Mouse (Mus musculus) neural tube, embryonic 11.5 days (tissue): Measurements from ENCODE around the gene Gng13. TPM values are rescaled to one million over a fixed set of nuclear protein-coding genes. Genes with fewer than 3 reads are reported as not detected.

Source experiments
- ATAC-seq: fragments of 200-750 bp; cut with Nextera tagmentation; 2 replicates; pipeline ENCODE4 v1.8.0; 2017; ENCODE audit warnings: moderate number of reproducible peaks, mild to moderate bottlenecking, moderate TSS enrichment, moderate library complexity; ENCODE audit not compliant: insufficient read depth, low FRiP score, low TSS enrichment
- DNase-seq: peaks from one replicate; pipeline ENCODE4 v3.0.0-alpha.2; 2015; ENCODE audit warnings: low spot score
- H3K27ac ChIP-seq: fragments of 300-500 bp; sonication (generic); 2 replicates; pipeline ENCODE4 v1.5.1; 2014; ENCODE audit warnings: low read depth, mild to moderate bottlenecking, low read length
- H3K27me3 ChIP-seq: fragments of 300-500 bp; sonication (generic); 2 replicates; pipeline ENCODE4 v1.6.1; 2014; ENCODE audit warnings: mild to moderate bottlenecking, low read length, mixed read lengths; ENCODE audit not compliant: control insufficient read depth, insufficient read depth
- H3K36me3 ChIP-seq: fragments of 300-500 bp; sonication (generic); 2 replicates; pipeline ENCODE4 v1.6.1; 2014; ENCODE audit warnings: mild to moderate bottlenecking, low read length, moderate library complexity, mixed read lengths; ENCODE audit not compliant: control insufficient read depth, insufficient read depth
- H3K4me1 ChIP-seq: fragments of 300-500 bp; sonication (generic); 2 replicates; pipeline ENCODE4 v1.6.1; 2014; ENCODE audit warnings: low read length, mixed read lengths; ENCODE audit not compliant: control insufficient read depth, insufficient read depth
- H3K4me2 ChIP-seq: fragments of 300-500 bp; sonication (generic); 2 replicates; pipeline ENCODE4 v1.6.1; 2014; ENCODE audit warnings: low read depth, mild to moderate bottlenecking, moderate library complexity
- H3K4me3 ChIP-seq: fragments of 300-500 bp; sonication (generic); 2 replicates; pipeline ENCODE4 v1.5.1; 2014; ENCODE audit warnings: low read depth, low read length
- H3K9ac ChIP-seq: fragments of 300-500 bp; sonication (generic); 2 replicates; pipeline ENCODE4 v1.6.1; 2014; ENCODE audit warnings: mild to moderate bottlenecking, low read length
- H3K9me3 ChIP-seq: fragments of 300-500 bp; sonication (generic); 2 replicates; pipeline ENCODE4 v1.6.1; 2016; ENCODE audit warnings: low read length; ENCODE audit not compliant: control insufficient read depth
- WGBS: fragments of 180-500 bp; shearing (Covaris S2); extraction: QIAGEN DNeasy Blood & Tissue Kit; methylation state at CpG from one replicate; pipeline ENCODE4 v1.1.7; 2014; 5-methylcytosine and 5-hydroxymethylcytosine counted together
- polyA plus RNA-seq: library from polyadenylated mRNA; unstranded; fragments of >200 nt; fragmentation: Nextera tagmentation; extraction: Ambion mirVana; gene quantifications from 2 replicates; pipeline ENCODE4 v1.2.1, GENCODE M21; 2014

Gng13 gene
- polyA plus RNA-seq, 1 experiment from 2014 or later: 2.8 TPM

DNA sequence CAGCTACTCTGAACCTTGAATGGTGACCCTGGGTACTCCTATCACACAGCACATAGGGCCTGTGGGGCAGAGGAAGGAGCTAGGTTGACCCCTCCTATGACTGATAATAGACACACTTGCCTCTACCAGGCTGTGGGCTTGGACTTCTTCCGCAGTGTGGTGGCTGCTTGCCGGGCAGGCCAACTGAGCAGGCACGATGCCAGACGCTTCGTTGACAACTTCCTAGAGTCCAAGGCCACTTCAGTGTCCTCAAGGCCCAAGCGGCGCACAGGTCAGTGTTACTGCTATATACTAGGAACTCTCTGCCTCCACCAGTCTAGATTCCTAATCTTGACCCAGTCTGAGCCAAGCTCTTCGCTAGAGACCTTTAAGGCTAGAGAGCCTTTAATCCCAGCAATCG is 26.9 kb downstream of the Gng13 start:
- WGBS: 96% methylated on average over 9 of the region's 9 CpGs

DNA sequence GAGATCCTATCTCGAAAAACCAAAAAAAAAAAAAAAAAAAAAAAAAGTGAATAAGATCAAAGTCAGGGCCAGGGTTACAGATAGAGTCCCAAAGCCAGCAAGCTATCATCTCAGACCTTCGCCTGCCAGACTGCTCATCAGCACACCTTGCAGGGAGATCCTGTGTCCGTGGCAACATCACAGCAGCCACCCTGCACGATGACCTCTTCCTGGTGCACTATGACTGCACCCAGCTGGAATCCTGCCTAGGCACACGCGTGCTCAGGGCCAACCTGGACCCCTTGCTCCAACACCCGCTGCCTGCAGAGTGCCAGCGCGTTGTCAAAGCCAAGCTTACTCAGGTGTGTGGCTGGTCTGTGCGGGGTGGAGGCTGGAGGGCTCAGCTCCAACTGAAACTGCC is 27.3 kb downstream of the Gng13 start:
- DNase-seq: no peak
- Histone ChIP-seq H3K36me3 (no peaks in the 10 kb centered on the region), H3K27ac (no peak overlapping the region), H3K9ac (no peak overlapping the region), H3K4me1 (no peaks in the 10 kb centered on the region), H3K27me3 (no peaks in the 10 kb centered on the region), H3K4me3 (no peak overlapping the region), H3K9me3 (no peaks in the 10 kb centered on the region), H3K4me2 (no peak overlapping the region)
- ATAC-seq: no peak
- 82% methylated on average over 10 of the region's 10 CpGs for WGBS

More for the DNA sequence above, 26.9 kb downstream of the Gng13 start:
- Histone ChIP-seq H3K4me3 (no peak overlapping the region), H3K27ac (no peak overlapping the region), H3K9me3 (no peaks in the 10 kb centered on the region), H3K4me2 (no peak overlapping the region), H3K4me1 (no peaks in the 10 kb centered on the region), H3K27me3 (no peaks in the 10 kb centered on the region), H3K9ac (no peak overlapping the region), H3K36me3 (no peaks in the 10 kb centered on the region)
- ATAC-seq: no peak
- DNase-seq: no peak

DNA sequence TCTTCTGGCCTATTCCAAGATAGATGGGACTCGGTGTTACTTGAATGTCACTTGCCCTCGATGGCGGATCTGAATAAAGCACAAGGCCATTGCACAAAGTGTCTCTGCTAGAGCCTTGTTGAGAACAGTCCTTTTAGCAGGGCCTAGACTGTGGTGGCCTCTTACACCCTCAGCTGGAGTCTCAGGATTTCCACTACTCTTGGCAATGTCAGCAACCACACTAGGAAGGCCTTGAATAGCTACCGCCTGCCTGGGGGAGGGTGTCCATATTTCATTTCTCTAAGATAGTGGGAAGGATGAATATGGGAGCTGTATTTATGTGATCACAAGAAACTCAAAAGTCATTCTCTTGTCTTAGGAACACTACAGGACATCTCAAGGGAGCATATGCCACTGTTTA is 31.3 kb downstream of the Gng13 start:
- no peak for ATAC-seq
- 90% methylated on average over 4 of the region's 4 CpGs for WGBS
- no peak overlapping the region for H3K4me3 ChIP-seq
- H3K27ac ChIP-seq: no peak overlapping the region
- H3K4me1 ChIP-seq: no peaks in the 10 kb centered on the region
- no peak overlapping the region for H3K4me2 ChIP-seq
- H3K9ac ChIP-seq: no peak overlapping the region
- no peak for DNase-seq
- H3K27me3 ChIP-seq: no peaks in the 10 kb centered on the region
- no peaks in the 10 kb centered on the region for H3K9me3 ChIP-seq
- no peaks in the 10 kb centered on the region for H3K36me3 ChIP-seq

DNA sequence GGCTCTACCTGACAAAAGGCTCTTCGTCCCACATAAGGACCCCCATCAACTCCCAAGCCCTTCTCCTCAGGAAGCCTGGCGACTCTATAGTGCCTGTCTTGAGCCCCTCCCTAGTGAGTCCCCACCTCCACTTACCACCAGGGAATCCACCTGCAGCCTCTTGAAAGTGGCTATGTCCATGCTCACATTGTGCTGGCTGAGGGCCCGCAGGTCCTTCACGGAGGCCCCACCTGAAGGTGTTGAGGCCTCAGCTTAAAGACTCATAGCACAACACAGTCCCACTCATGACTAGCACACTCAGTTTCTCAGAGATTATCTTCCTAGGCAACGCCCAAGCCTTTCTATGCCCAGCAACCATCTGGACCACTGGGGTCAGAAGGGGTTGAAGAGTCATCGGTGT is 32.3 kb downstream of the Gng13 start:
- Histone ChIP-seq H3K4me1 (no peaks in the 10 kb centered on the region), H3K27ac (no peak overlapping the region), H3K4me3 (no peak overlapping the region), H3K27me3 (no peaks in the 10 kb centered on the region), H3K36me3 (no peaks in the 10 kb centered on the region), H3K4me2 (no peak overlapping the region), H3K9me3 (no peaks in the 10 kb centered on the region), H3K9ac (no peak overlapping the region)
- no peak for ATAC-seq
- DNase-seq: no peak
- WGBS: 85% methylated on average over 6 of the region's 6 CpGs

DNA sequence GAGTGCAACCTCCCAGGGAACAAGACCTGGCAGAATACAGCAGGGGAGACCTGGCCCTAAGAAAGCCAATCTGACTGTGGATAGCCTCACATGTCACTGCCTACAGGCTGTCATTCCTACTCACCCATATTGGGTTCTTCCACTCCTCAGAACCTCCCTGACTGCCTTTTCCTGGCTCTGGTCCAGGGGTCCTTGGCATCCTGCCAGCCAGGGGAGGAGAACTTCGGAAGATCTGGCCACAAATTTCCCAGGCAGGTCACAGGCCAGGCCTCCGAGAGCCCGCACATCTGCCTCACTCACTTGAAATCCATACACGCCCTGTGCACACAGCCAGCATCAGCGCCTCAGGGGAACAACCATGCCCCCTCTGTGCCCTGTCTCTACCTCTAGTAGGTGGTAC is 34.5 kb downstream of the Gng13 start:
- Histone ChIP-seq H3K27me3 (no peaks in the 10 kb centered on the region), H3K27ac (no peak overlapping the region), H3K4me1 (no peaks in the 10 kb centered on the region), H3K36me3 (no peaks in the 10 kb centered on the region), H3K9ac (no peak overlapping the region), H3K4me3 (no peak overlapping the region), H3K4me2 (no peak overlapping the region), H3K9me3 (no peaks in the 10 kb centered on the region)
- ATAC-seq: no peak
- no peak for DNase-seq
- 71% methylated on average over 5 of the region's 5 CpGs for WGBS

DNA sequence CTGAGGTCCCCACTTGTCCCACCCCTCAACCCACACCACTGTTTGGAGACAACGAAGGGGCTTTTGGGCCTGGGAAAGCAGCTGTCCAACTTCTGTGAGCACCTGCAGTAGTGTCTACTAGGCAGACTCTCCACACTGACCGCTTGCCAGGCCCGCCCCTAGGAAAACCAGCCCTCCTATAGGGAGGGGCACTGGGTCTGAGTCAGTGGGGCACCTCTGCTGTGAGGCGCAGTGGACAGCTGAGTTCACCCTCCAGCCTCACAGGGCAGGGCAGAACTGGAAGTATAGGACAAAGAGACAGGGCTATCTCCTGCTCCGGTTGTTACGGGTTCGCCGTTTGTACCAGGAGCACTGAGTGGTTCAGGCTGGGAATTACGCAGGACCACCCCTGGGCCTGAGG is 37.3 kb downstream of the Gng13 start, which contains the start of gene Msln:
Gene Msln, minus strand, starts transcription at position 138 of the 400 bp plus-strand sequence.
- H3K9me3 ChIP-seq: no peaks in the 10 kb centered on the region
- H3K9ac ChIP-seq: no peak within 1 kb of the TSS
- no peak within 1 kb of the TSS for H3K27ac ChIP-seq
- no peaks in the 10 kb centered on the region for H3K36me3 ChIP-seq
- ATAC-seq (no peak), DNase-seq (no peak)
- H3K4me2 ChIP-seq: no peak within 1 kb of the TSS
- 88% methylated on average over 9 of the region's 9 CpGs for WGBS
- H3K4me1 ChIP-seq: no peaks in the 10 kb centered on the region
- H3K27me3 ChIP-seq: no peaks in the 10 kb centered on the region
- no peak within 1 kb of the TSS for H3K4me3 ChIP-seq

DNA sequence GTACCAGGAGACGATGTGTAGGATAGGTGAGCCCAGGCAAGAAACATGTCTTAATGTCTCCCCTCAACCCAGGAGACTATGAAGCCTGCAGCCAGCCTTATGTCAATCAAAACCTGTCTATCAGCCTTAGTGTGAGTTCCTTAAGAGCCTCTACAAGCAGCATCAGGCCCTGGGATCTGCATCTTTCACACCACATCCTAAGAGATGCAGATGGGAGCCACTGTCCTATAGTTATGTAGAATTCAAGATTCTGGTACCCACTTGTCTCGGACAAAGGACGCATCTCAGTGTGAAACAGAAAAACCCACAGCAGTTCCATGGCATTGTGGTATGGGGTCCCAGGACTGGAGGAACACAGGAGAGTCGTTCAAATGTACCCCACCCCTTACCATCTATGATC is 38.1 kb downstream of the Gng13 start:
- Histone ChIP-seq H3K27me3 (no peaks in the 10 kb centered on the region), H3K4me1 (no peaks in the 10 kb centered on the region), H3K27ac (no peak overlapping the region), H3K4me2 (no peak overlapping the region), H3K36me3 (no peaks in the 10 kb centered on the region), H3K9ac (no peak overlapping the region), H3K9me3 (no peaks in the 10 kb centered on the region), H3K4me3 (no peak overlapping the region)
- ATAC-seq: no peak
- WGBS: 75% methylated on average over 4 of the region's 4 CpGs
- no peak for DNase-seq

DNA sequence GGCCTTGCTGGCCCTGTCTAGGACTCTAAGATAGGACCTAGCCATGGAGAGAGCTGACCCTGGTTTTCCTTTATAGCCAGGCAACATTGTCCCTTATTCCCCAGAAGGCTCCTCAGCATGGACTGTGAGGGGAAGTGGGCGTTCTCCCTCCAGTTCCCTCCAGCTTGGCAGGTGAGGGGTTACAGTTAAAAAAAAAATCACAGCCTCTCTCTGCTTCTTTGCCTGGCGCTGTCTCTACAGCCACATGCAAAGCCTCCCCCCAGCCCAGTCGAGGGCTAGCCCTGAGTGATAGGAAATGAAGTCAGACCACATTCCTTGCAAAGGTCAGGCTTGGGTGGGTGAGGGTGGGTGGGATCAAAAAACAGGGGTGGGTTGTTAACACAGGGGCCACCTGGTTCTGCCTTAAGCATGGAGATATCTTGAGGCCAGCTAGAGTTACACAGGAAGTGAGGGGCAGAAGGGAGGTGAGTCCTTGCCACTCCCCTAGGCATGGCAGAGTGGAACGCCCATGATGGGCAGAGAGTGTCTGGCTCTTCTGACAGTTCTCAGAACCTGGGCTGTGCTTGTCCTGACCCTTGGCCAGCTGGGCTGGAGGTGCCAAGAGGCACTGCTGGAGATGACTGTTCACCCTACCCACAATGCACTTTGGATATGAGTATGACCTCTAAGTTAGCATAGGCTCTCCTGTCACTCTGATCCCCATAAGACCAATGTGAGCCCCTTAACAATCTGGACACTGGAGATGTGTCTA is 38.8 kb downstream of the Gng13 start:
- H3K4me3 ChIP-seq: no peak overlapping the region
- H3K27ac ChIP-seq: no peak overlapping the region
- no peaks in the 10 kb centered on the region for H3K4me1 ChIP-seq
- WGBS: 56% methylated on average over 4 of the region's 4 CpGs
- H3K36me3 ChIP-seq: no peaks in the 10 kb centered on the region
- H3K27me3 ChIP-seq: no peaks in the 10 kb centered on the region
- H3K9me3 ChIP-seq: no peaks in the 10 kb centered on the region
- no peak overlapping the region for H3K9ac ChIP-seq
- DNase-seq: no peak
- no peak for ATAC-seq
- no peak overlapping the region for H3K4me2 ChIP-seq
